Mouse (Mus musculus) testis, adult 10 weeks (tissue): ENCODE data around the gene Olfr205. TPM values are rescaled to one million over a fixed set of nuclear protein-coding genes. Genes with fewer than 3 reads are reported as not detected.

Experiments used
- polyA plus RNA-seq: library from polyadenylated mRNA; stranded (reverse); fragments of 350-450 nt; fragmentation: Illumina TruSeq; extraction: RNeasy Lipid Tissue Mini Kit (QIAGEN cat#74804); gene quantifications from one replicate; pipeline ENCODE4 v1.2.3, GENCODE M21; 2014; ENCODE audit warnings: low read depth, low replicate concordance

Olfr205 gene
- not detected for polyA plus RNA-seq

DNA sequence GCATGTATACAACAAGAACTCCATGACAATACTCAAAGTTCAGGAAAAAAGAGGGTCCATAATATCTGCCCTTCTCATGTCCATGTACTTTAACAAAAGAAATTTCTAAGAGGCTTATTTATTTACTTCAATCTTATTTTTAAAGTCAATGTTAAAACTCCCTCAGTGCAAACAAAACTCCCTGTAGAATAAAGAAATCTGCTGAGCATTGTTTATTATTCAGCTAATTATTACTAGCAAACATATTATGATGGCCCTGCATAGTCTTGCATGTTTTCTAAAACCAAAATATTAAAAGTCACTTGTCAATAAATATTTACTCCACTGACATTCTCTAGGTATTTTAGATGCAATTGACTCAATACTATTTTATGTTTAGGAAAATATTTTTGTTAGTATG is at the start of gene Olfr205:
Gene Olfr205 (minus strand): TSS at position 101 of the 400 bp plus-strand sequence.

DNA sequence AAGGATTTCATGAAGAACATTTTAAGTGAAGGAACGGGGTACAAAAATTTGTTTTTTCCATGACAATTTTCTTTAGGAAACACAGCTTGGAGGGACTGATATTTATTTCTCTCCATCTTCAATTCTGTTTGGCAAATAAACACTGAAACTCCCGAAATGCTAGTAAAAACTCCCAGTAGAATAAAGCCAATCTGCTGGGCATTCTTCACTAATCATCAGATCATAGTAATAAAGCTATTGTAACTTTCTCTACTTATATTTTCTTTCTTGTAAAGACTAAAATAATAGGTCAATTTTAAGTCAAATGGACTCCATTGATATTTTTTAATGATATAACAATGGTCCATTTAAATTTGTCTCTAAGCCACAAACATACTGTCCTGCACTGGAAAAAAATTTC is 33.0 kb upstream of the Olfr205 start, which contains the start of gene Olfr209:
Gene Olfr209 (minus strand): TSS at position 101 of the 400 bp plus-strand sequence.

DNA sequence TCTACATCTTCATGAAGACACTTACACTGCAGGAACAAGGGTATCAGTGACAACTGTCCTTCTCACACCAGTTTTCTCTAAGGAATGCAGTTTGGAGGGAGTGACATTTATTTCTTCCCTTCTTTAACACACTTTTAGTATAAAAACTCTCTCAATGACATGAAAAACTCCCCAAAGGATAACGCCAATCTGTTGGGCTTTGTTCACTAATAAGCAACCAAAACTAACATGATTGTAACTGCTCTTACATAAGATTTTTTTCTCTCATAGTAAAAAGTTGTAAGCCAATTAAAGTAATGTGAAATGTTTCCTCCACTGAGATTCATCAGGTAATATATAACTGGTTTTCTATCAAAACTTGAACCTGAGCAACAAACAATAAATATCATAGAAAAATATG is 18.2 kb upstream of the Olfr205 start, which contains the start of gene Olfr206:
Gene Olfr206 (minus strand): TSS at position 101 of the 400 bp plus-strand sequence.

DNA sequence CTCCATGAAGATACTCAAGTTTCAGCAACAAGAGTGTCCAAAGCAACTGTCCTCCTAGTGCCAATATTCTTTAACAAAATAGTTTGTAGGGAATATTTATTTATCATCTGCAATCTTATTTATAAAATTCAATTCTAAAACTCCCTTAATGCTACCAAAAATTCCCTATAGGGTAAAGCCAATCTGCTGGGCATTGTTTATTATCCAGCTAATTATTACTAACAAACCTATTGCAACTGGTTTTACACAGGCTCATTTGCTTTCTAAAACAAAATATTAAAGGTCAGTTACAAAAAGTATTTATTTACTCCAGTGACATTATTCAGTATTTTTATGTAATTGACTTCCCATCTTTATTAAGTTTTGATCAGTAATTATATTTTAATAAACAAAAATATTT is 12.8 kb downstream of the Olfr205 start, which contains the start of gene Olfr204:
Gene Olfr204 (minus strand): TSS at position 101 of the 400 bp plus-strand sequence.

DNA sequence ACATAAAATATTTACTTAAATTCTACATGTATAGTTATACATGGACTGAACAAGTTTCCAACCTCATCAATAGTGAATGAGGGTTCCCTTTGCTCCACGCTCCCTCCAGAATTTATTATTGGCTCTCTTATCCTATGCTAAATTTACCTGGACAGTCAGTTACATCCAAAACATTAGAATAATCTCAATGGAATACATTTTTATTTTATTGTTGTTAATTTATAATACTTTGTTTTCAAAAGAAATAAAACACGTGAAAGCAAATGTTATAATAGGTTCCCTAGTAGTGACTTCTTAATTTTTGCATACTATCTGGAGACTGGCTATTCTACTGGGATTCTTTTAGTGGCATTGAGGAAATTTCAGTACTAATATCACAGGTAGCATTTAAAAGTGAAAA is 32.4 kb downstream of the Olfr205 start, which contains the start of gene Olfr203:
Gene Olfr203 (plus strand): TSS at position 301 of the 400 bp plus-strand sequence.

DNA sequence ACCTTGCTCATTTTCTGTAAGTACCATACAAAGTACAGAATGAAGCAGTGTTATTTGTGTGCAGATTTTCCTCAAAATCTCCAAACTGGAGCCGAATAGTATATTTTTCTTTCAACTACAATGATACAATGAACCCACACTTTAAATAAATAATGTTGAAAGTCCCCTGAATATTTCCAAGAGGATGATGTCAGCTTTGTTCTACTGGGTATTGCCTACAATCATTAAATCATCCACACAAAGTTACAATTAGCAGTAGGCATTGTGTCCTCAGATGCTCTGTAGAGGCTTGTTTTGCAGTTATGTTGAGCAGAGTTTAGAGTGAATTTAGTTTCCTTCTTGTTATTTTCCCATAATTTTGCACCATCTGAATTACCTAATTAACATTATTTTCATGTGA is 44.2 kb downstream of the Olfr205 start, which contains the start of gene Olfr202:
Gene Olfr202 (minus strand): TSS at position 101 of the 400 bp plus-strand sequence.

Other genes starting within 250 kb of the Olfr205 start
- not detected for gene Olfr191, start 241.3 kb downstream of the Olfr205 start, polyA plus RNA-seq
- not detected for gene Olfr193, start 219.3 kb downstream of the Olfr205 start, polyA plus RNA-seq
- gene Olfr194, start 210.1 kb downstream of the Olfr205 start, polyA plus RNA-seq, result 0.11 TPM
- not detected for gene Olfr195, start 184.1 kb downstream of the Olfr205 start, polyA plus RNA-seq
- 0.11 TPM for gene Olfr196, start 160.7 kb downstream of the Olfr205 start, polyA plus RNA-seq
- gene Olfr198, start 127.6 kb downstream of the Olfr205 start, polyA plus RNA-seq, result not detected
- gene Olfr199, start 111.4 kb downstream of the Olfr205 start, polyA plus RNA-seq, result 2.1 TPM
- gene Olfr201, start 58.5 kb downstream of the Olfr205 start, polyA plus RNA-seq, result not detected
- gene Olfr202, start 44.3 kb downstream of the Olfr205 start, polyA plus RNA-seq, result not detected
- not detected for gene Olfr203, start 32.3 kb downstream of the Olfr205 start, polyA plus RNA-seq
- gene Olfr204, start 12.9 kb downstream of the Olfr205 start, polyA plus RNA-seq, result not detected
- 0.20 TPM for gene Olfr206, start 18.1 kb upstream of the Olfr205 start, polyA plus RNA-seq
- gene Olfr209, start 32.9 kb upstream of the Olfr205 start, polyA plus RNA-seq, result not detected
- not detected for gene Gabrr3, start 76.2 kb upstream of the Olfr205 start, polyA plus RNA-seq
- gene Riox2, start 140.6 kb upstream of the Olfr205 start, polyA plus RNA-seq, result 11.3 TPM